Mouse (Mus musculus) CD8-positive naive resting alpha-beta T cell, adult 57 days (primary cell): ENCODE data around the gene Gm5447. TPM values are rescaled to one million over a fixed set of nuclear protein-coding genes. Genes with fewer than 3 reads are reported as not detected.

Experiments used
- total RNA-seq: library from RNA; stranded (reverse); gene quantifications from one replicate; pipeline ENCODE4 v1.2.4, GENCODE M21; 2023

Gene Gm5447
- not detected for total RNA-seq

DNA sequence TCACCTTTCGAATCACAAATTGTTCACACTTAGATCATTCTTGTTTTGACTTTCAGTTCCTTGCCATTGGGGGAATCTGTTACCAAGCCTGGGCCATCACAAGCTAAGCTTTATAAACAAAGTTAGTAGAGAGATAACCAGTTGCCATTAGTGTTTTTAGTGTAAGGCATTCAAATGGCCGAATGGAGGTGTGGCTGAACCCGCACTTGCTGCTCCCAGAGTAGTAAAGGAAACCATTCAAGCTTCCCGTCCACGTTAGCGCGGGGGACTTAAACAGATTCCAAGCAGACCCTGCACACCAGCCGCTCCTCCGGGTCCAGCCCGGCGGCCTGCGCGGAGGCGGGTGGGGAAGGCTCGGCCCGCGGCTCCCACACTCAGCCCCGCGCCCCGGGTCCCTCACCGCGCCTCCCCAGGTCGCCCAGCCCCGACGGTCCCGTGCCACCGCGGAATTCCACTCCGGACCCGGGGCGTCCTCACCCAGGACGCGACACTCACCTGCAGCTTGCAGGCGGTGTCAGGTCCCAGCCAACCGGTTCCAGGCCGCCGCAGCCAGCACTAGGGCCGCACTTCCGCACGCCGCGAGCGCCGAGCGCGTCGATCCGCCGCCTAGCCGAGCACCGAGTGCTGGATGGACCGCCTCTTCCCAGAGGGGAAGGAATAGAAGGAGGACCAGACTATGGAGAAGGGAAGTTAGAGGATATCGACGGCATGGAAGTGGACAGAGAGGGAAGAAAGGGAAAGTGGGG, at the start of gene Gm5447, which contains the start of gene Exoc2:
Gm5447 (plus strand) TSS at position 704 of the 746 bp plus-strand sequence.
Exoc2 (minus strand) TSS at position 593 of the 746 bp plus-strand sequence.

DNA sequence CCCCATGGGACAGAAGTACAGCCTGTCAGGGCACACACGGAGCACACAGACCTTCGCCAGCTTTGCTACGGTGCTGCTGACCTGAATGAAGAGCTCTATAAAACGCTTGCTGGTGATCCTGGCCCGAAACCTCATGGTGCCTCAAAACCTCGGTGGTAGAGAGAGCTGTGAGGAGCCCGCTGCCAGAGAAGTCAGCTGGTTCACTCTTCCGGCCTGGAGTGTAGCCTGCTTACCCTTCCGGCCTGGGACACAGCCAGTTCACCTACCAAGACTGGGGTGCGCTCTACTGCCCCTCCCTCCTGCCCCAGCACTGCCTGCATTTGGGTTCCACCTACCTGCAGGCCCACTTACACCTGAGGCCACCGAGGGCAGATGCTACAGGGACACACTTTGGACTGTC, 26.5 kb upstream of the Gm5447 start, which contains the start of gene Hus1b:
Hus1b (minus strand) TSS at position 220 of the 400 bp plus-strand sequence.

Other genes with a start within 250 kb of the Gm5447 start
- 61.1 TPM for gene Irf4, start 225.0 kb upstream of the Gm5447 start, total RNA-seq
- gene Hus1b, start 26.4 kb upstream of the Gm5447 start, total RNA-seq, result 2.5 TPM
- 68.1 TPM for gene Exoc2, start 111 bp upstream of the Gm5447 start, total RNA-seq